Mouse (Mus musculus) right cerebral cortex, postnatal 36 days (tissue): ENCODE measurements at regions not wholly inside any gene's neighbourhood (a gene's known extent, or its start where the extent isn't known, plus 50 kb on each side); places are given as distances from the start of the nearest gene placed in this dataset.
"Not testable (repeated sequence)": the region's sequence is repeated elsewhere in the genome, so short reads cannot be mapped to it uniquely, and the experiment has no call there.

Experiments
- DNase-seq, 2 experiments: peaks; one replicate each; pipeline ENCODE4 v3.0.0; 2022; ENCODE audit warnings: low spot score in 2 of 2, mixed read lengths in 1 of 2

DNA sequence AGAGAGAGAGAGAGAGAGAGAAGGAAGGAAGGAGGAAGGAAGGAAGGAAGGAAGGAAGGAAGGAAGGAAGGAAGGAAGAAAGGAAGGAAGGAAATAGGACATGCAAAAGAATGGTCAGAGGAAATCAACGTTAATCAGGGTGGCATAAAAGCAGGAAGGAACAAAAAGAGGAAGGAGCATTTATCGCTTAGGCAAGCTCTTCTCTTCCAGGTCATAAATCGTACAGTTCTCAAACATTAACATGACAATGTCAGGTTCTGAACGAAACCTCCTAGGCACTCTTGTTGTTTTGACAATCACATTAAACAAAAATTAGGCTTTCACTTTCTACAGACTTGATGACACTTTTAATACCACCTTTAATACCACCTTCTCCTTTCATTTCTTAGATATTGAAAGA is 594.0 kb downstream of the Efna5 start:
- DNase-seq = no peak

DNA sequence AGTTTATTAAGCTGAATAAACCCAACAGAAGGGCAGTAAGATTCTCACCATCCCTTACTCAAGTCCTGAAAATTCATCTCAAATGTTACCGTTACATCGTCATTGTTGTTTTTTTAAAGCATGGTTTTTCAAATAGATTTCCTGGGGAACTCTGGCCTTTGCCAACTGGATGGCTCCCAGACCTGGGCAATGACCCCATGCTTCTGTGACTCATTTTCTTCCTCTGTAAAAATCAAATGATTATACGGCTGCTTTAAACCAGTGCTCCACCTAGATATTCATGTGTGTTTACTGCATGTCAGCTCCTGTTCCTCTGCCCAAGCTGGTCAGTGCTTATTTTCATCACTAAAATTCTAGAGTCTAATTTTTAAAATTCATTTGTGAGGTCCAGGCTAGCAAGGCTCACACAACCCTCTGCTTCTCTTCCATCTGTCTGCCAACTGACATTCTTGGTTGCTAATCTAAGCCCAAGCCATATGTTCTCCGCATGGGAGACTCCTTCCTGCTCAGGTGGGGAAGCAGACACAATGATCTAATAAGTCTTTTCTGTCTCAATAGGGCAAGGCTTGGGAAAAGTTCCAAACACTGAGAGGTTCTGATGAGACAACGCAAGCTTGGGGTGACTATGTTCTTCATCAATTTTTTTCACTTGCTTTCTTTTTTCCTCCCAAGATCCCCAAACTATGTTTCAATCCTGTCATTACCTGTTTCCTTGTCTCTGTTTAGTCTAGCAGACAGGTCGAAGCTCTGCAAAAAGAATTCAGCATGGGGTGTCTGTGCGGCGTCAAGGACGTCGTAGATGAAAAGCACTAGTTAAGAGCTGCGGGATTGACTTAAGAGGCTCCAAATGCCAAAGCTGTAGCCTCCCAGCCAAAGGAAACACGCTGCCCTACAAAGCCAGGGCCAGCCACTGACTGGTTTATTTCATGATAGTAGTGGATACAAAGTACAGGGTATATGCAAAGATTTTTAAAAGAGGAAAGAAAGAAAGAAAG is 594.7 kb downstream of the Efna5 start:
- DNase-seq = no peak

DNA sequence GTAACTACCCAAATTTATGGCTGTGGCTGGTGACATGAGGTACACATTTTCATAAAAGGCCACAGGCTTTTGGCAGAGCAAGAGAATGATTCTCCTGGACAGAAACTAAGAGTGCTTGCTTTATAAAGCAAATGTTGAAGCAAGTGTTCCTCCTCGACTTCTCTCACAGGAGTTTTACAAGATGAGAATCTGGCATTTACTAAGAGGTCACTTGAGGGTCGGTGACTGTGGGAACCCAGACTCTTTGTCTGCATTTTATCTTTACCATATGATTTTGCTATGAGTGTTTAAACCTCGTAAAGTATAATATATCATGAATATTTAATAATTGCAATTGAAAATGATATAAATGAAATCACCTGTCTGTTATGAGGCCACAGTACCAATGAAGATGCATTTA is 600.9 kb downstream of the Efna5 start:
- no peak for DNase-seq

DNA sequence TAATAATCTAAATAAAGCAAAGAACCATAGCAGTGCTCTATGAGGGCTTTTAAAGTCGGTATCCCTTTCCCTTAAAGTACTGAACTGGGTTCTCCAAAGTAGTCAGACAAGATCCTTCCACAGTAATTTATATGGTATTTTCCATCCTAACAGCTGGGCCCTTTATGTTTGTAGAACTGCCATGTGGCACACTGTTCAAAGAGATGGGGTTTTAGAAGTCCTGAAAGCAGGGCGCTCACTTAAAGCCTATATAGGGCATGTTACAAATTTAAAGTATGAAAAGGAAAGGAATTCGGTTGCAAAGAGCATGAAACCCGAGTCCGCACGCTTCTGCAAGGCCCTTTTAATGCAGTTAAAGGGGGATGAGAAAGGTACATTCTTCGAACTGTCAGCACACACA is 609.7 kb downstream of the Efna5 start:
- no peak for DNase-seq

DNA sequence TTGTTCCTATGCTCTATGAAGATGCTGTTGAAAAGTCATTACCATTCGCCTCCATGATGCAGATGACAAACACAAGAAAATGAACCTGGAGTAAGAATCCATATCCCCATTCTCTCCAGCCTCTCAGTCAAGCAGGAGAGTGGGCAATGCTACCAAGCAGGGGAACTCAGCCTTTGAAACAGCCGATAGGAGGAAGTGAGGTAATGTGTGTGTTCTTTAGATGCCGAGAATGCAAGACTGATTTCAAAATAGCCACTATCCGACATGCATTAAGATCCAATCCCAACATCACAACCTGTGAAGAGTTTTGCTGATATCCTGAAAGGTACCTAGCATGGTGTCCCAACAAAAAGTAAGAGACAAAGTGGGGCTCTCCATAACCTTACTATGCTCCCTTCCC is 611.8 kb downstream of the Efna5 start:
- no peak for DNase-seq

DNA sequence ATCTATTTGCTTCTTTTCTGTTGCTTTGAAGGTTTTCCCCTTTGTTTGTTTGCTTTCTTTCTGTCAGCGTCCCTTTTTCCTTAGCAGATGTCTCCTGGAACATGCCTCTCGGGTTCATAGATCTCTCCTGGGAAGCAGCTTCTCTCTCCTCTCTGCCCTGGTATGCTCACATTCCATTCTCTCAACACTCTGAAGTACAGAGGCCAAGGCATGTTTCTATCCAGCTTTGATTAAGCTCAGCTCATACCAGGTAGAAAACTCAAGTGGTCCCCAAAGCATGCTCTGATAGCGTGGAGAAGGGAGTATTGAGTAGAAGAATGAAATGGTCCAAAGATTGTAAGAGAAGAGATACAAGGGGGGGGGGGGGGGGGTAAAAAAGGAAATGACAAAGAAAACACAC is 627.7 kb downstream of the Efna5 start:
- DNase-seq = no peak

DNA sequence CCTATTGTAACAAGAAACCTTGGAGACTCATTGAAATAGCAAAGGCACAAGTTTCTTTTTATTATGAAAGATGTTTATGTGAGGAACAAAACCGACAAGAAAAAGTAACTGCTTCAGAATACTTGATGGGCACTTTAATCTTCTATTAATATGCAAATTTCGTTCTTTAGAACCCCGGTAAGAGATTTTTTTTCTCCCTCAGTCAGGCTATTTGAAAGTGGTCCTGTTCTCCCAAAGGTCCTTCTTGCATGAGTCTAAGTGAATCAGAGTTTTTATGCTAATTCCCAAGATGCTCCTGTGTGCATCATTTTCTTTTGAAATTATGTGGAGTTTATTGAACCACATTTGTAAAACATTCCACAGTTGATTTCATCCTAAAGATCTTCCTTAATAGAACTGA is 633.1 kb downstream of the Efna5 start:
- DNase-seq = no peak

DNA sequence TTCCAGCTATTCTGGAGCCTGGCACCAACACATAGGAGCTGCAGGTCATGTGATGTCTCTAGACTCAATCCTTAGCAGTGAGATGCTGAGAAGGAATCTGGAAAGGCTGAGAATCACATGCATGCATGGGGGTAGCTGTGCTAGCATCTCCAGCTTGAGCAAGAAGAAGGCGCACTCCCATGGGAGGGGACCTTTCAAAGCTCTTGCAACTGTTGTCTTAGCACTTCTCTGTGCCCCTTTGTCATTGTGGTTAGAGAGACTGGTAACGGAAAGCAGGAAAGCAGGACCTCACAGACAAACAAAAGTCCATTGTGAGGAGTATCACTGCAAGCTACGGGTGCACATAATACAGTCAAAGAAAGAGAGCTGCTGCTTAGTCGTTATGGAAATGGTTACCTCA is 634.5 kb downstream of the Efna5 start:
- DNase-seq = no peak

DNA sequence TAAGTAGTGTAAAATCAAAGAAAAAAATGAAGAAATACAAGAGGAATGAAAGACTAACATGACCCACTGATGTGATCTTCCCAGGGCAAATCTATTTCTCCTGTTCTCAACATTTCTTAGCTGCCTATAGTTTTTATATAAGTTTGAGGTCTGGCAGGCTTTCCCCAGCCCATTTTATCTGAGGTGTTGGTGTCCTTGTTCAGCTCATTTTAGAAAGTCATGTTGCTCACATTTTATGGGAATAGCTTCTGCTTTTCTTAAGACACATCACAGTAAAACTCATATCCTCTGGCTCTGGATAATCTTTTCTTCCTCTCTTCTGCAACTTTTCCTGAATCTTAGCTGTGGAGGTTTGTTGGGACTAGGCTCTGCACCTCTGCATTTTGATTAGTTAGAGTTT is 650.2 kb downstream of the Efna5 start:
- DNase-seq = peak in 1 of 2 experiments; percentile 13

DNA sequence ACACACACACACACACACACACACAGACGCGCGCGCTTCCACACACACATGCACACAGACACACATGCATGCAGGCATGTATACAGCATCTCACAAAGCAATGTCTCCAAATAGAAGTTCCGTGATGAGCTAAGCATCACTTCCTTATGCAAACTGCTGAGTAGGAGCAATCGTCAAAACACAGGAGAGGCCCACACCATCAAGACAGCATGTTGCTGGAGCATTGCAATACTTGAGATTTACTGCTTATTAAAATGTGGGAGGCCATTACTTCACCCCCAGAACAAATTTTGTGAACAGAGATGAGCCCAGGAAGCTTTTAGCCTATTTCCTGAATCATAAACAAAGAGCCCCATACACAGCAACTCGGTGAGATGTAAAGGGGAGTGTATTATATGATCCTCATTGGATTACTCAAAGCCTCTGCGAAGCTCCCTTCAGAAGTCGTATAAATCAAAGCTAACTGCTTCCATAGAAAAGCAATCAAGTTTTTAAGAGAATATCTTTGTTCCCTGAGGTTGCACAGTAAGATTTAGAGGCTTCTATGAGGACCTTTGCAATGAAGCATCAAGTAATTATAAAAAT is 670.6 kb downstream of the Efna5 start:
- no peak for DNase-seq

DNA sequence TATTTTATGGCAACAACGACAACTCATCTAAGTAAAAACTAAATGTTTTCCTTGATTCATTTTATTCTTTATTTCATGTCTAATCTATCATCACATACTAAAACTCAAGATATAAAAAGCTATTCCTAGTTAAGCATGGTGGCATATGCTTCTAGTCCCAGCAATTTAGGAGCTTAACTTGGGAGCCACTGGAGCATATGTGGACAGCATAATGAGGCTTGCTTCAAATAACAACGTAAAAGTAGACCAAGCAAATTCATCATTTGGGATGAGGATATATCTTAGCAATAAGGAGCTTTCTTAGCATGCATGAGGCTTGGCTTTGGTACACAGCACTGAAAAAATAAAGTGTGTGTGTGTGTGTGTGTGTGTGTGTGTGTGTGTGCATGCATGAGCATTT is 678.5 kb downstream of the Efna5 start:
- peak in 1 of 2 experiments; percentile 4 for DNase-seq

DNA sequence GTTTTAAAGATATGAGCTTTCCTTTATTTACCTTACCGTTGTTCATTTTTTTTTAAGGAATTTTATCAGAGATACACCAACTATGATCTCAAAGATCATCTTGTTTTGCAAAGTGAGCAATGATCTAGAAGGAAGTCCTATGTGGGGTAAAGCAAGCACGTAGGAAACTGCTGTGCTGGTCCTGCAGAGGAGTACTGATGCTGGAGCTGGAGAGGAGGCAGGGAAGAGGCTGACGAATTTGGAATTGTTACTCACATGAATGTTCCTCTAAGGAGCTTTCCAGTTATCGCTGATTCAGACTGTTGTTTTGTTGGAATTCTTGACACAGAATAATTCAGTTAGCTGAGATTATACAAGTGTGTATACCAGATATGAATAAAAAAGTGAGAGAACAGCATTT is 680.6 kb downstream of the Efna5 start:
- DNase-seq = no peak

DNA sequence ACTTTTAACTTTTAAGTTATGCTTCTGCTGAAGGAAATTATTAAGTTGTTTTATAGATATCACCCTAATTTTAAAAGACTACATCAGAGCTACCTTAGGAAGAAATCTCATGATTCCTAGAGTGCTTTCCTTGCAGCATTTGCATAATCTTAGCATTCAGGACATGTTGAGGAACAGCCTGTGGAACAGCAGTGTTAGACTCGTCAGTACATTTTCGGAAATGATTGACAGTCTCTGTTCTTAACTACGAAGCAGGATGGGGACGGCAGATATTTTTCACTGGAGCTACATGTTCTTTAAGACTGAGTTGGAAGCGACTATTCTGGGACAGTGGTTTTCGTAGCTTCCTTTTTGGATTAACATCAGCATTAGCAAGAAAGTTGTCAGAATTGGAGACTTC is 681.6 kb downstream of the Efna5 start:
- no peak for DNase-seq

DNA sequence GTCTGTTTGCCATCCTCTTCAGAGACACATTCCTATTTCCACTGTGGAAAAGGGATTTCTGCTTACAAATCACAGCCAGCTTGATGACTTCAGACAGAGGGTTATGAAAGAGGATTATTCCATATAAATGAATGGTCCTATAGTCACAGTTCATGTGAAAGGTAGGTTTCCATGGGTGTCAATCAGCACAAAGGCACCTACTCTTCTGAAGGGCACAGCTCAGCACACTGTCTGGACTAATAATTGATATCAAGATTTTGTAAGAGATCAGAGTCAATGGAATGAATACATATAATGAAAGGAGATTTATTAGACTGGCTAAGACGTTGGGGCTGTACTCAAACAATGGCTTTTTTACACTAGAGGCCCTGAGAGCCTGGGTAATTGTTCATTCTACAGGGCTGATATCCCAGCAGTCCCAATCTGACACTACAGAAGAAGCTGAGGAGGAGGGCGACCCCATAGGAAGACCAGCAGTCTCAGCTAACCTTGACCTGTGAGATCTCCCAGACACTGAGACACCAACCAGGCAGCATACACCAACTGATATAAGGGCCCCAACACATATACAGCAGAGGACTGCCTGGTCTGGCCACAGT is 702.4 kb downstream of the Efna5 start:
- DNase-seq = no peak

DNA sequence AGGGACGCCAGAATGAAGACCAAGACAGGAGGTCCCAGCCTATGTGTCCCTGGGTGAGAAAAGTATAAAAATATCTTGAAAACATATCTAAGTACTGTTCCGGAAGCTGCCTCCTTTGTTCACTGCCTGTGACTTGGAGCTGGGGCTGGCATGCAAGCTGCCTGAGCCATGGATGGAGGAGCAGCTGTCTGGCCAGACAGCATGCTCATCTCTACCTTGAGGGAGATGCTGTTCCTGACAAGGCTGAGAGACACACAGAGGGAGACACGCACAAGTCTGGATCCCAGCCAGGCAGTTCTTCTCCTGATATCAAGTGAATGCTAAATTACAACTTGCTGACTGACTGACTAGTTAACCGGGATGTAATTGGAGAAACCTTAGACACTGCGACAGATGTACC is 704.8 kb downstream of the Efna5 start:
- no peak for DNase-seq

DNA sequence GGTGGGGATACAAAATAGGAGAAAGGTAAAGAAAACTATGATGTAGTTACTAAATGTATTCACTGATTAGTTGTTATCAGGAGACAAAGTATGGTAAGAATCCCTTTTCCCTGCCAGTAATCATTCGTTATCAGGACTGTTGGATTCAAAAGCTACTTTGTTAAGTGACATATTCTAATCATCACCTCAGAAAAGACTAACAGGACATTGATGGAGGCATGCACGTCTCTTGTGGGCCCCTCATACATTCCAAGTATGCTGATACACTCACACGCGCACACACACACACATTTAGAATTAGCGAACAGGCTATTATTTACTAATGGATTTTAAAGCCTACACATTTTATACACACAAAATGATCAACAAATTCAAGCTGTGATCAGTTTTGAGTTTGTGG is 708.8 kb downstream of the Efna5 start:
- no peak for DNase-seq

DNA sequence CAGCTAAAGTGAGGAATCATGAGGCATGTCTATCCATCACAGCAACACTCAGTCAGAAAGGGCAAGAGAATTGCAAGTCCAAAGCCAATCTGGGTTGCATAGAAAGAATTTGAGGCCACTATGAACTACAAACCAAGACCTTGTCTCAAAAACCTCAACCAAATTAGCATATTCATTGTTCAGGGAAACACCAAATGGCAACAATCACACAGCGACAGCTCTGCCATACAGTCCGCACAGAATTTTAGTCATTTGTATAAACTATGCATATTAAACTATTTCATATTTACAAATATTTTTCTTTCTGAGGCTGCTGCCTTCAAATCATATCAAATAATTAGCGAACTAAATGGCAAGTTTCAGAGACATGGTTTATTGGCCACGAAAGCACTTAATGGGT is 709.6 kb downstream of the Efna5 start:
- no peak for DNase-seq

DNA sequence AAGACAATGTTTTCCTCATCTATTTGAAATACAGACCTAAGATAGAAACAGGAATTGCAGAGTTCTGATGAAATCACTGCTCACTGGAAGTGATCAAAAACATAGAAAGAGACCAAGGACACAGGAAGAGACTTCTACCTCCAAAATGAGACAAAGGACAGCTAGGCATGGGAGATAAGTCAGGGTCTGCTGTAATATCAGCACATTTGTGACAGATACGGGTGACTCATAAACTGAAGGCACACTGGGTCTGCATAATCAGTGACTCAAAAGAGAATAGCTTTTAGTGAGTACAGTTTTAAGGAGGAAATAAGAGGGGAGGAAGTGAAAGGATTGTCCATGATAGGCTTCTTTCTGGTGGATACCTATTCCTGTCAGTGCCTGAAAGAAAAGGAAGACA is 719.7 kb downstream of the Efna5 start:
- DNase-seq = no peak

DNA sequence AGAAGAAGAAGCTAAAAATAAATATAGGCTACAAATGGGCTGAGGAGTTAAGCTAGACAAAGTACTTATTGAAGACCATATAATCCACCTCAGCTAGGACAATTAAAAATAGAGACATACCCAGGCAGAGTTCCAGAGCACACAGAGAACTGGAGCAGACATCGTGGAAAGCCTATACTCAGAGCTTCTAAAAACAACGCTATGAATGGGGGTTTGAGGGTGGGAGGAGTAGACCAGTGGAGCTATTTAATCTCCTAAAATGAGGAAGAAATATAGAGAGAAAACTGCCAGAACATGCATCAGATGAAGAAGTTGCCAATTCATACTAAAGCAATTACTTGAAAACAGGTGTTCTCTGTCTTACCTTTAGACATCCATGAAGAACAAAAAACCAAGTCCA is 720.8 kb downstream of the Efna5 start:
- peak in 1 of 2 experiments; percentile 38 for DNase-seq

DNA sequence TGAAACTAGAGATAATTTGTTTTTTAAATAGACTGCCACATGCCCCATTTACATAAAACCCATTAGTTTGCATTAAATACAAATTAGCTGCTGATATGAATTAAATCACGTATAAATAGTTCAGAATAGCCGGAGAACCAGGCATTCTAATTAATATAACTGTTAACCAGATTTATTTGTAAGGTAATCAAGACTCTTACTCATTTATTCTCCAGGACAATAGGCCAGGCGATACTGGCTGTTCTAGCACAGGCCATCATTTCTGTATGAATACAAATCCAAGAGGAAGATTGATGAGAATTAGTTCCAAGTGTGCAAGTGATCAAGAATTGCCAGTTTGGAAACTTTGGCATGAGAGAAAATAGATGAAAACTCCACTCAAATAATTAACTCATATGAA is 746.1 kb downstream of the Efna5 start:
- no peak for DNase-seq

DNA sequence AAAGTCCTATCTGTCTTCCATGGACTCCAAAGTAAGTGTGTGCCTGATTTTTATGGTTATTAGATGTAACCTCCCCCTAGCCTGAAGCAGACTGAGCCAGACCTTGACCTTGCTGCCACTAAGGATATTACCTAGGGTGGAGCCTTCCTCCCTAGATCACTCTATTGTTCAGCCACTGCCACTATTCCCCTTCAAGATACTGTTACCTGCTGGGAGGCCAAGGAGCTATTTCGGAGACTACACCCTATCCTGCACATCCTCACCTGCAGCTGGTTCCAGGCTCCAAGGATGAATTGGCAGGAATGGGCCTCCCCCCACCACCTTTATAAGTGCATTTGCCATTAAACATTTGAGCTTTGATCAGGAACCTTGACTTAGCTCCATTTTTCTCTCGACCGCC is 769.4 kb downstream of the Efna5 start:
- DNase-seq = not testable (repeated sequence)

DNA sequence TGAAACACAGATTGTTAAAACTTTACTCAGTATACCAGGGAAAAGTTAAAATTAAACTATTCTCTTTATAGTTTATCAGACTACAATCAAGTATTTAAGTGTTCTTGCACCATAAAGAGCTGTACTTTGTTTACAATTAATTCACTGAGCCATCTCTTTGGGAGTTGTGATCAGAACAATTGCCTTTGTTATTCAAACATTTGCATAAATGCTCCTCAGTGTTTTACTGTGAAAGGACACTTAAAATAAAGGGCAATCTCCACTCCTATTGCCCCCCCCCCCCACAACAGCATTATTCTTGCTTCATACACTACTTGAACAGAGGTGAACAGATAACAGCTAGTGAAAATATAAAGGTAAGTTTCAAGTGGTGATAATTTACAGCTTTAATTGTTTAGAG is 772.1 kb downstream of the Efna5 start:
- DNase-seq = no peak

DNA sequence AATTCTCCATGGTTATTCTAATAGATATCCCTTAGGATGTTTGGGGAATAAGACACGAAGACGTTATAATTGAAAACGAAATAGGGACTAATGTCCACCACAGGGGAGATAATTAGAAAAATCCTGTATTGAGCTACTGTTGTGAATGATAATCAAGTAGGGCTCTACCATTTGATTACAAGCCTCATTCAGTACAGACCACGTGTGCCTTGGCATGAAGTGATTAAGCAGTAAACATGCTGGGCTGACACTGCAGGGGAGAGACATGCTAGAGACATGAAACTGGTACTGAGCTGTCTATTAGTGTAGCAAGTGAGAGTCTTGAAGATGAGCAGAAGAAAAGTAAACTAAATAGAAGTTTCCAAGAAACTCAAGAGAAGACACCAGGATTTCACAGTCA is 797.8 kb downstream of the Efna5 start:
- DNase-seq = no peak
